Mouse (Mus musculus) brain, embryonic 18.5 days (tissue): ENCODE data around the gene Pkdcc.

Experiments used
- DNase-seq: peaks from one replicate; pipeline ENCODE4 v3.0.0-alpha.2; 2012; ENCODE audit warnings: low read depth, low spot score

Gene Pkdcc

DNA sequence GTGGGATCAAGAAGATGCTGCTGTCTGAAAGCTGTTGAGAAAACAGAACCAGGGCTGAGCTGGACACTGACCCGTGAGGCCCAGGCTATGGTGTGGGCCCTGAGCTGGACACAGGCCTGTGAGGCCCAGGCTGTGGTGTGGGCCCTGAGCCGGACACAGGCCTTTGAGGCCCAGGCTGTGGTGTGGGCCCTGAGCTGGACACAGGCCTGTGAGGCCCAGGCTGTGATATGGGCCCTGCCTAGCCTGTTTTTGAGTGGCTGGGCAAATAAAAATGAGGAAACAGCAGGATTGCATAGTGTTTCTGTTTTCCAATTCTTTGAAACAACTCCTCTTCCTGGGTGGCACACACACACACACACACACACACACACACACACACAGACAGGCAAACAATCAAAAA is 2.7 kb upstream of the Pkdcc start:
- no peak for DNase-seq

DNA sequence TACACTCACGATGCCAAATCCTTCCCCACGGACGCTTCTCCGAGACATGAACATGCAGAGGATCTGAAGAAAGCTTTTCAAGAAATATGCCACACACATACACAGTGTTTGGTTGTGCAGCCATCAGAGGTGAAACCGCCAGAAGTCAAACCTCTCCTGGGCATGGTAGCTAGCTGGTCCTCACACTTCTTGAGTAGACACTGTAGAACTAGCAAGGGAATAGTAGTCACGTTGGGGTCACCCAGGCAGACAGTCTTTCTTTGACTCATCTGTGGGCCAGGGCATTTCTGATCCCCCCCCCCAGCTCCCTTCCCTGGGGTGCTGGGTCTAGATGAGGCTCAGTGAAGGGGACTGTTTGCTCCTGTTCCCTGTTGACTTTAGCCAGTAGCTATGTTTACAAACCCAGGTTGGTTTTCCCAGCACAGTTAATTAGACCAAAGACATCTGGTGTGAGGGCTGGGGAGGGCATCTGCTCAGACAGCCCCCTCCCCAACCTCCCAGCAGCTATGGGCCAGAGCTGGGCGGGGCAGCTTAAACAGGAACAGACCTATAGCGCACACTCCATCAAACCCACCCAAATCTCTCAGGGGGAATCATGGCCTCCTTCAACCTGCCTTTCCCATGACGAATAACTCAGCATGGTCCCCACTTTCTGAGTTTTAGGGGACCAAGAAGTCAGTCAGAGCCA is 1.7 kb upstream of the Pkdcc start:
- no peak for DNase-seq

DNA sequence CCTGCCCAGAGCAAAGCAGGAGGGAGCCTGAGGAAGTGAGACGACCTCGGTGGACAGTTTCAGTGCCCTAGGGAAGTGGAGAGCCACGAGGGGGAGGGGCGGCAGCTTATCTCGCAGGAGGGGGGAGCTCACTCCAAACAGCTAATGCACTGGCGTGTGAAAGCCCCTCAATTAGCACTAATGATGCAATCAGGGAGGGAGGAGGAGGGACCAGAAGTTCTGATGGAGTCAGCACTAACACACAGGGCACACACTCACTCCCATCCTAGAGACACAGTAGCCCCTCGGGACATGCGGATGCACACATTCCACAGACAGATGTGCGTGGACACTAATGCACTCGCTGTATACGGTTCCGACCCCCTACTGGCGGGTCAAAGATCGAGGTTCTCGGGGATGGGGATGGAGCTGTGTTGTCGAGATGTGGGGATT is 915 bp upstream of the Pkdcc start:
- DNase-seq, result no peak

DNA sequence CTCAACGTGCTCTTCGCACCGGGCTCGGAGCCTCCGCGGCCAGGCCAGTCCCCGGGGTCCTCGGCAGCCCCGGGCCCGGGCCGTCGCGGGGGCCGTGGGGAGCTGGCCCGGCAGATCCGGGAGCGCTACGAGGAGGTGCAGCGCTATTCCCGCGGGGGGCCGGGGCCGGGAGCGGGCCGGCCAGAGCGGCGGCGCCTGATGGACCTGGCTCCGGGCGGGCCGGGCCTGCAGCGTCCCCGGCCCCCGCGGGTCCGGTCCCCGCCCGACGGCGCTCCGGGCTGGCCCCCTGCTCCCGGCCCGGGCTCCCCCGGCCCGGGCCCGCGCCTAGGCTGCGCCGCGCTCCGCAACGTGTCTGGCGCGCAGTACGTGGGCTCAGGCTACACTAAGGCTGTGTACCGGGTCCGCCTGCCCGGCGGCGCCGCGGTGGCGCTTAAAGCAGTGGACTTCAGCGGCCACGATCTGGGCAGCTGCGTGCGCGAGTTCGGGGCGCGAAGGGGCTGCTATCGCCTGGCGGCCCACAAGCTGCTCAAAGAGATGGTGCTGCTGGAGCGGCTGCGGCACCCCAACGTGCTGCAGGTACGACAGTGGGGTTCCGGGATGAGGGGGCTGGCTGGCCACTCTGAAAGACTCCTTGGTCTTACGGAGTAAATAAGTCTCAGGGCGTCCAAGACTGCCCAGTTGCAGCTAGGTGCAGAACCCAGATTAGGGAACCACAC is 595 bp downstream of the Pkdcc start:
- DNase-seq, result no peak

DNA sequence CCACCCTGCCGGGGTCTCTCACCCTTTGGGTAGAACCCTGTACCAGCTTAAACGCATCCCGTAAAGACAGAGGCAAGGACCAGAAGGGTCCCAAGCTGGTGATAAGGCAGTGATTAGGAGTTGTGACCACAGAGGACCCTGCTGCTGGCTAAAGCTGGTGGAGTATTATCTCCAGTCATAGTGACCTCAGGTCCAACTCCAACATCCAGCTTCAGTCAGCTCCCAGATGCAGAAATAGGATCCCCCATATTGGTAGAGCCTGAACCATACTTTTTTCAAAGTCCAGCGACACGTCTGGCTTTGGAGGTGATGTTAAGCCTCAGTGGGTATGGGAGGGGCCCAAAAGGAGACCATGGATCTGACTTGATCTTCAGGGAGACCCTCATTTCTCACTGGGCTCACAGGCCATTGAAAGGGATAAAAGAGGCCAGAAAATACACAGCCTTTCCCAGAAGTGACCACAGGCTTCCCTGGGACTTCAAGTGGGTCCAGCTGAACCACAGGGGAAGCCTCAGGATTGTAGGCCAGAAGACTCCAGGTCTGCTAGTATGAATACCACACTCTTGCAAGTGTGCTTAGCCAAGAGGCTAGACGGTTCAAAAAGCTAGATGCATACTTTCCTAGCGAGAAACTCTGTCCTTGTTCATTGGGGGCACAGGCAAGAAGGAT is 1.3 kb downstream of the Pkdcc start:
- DNase-seq, result no peak

DNA sequence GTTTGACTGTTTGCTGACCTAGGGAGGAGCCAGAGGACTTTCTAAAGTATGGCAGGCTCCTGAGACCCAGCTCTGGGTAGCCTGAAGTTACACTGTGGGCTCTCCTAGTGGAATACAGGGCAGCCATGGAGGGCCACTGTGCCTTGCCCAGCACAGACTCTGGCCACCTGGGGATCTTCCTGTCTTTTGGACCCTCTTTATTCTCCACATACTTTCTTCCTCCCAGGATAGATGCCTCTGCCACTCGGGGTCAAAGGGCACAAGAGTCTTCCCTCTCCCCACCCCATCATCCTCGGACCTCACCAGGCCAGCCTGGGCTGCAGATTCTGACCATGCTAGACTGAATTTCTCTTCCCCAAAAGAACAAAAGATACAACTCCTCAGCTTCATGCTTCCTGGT is 3.1 kb downstream of the Pkdcc start:
- no peak for DNase-seq

DNA sequence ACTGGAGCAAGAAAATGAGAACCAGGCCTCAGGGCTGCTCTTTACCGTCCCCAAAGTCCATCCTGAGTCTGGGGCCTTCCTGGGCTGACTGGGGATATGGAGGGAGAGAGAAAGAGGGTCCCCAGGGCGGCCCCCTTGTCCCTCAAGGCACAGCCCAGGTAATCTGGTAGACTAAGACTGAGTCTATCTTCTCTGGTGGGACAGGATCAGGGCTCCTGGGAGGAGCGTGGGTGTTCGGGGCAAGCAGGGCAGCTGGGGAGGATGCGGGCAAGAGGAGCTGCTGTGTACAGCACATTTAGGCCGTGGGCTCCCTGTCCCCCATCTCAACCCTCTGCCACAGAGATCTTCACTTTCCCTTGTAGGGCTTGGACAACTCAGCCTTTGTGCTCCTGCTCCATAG is 3.6 kb downstream of the Pkdcc start:
- no peak for DNase-seq

DNA sequence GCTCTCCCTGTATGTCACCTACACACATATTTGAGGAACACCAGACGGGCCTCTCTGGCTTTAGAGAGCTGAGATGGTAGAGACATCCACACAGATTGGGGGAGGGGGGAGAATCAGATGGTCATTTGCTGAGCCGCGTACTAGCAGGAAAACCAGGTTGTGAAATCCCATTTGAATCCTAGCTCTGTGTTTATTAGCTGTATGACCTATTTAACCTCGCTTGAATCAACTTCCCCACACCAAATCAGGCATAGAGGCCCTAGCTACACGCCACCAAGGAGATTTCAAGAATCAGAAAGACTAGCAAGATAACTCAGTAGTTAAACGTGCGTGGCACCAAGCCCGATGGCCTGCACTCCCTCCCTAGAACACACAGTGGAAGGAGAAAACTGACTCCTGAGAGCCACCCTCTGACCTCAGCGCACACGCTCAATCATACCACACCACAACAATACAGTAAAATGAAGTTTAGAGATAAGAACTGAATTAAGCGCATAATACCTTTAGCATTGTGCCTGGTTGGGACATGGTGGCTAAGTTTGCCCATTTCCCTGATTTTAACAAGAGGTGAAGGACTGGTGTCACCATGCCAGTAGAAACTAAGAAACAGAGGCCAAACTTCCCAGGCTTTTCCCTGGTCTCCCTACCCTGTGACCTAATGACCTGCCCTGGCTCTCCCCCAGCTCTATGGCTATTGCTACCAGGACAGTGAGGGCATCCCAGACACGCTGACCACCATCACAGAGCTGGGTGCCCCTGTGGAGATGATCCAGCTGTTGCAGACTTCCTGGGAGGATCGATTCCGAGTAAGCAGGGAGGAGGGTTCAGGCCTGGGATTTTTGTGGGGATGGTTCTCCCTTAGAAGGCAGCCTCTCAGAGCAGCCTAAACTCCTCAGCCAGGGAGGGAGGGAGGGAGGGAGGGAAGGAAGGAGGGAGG is 4.5 kb downstream of the Pkdcc start:
- DNase-seq, result no peak

DNA sequence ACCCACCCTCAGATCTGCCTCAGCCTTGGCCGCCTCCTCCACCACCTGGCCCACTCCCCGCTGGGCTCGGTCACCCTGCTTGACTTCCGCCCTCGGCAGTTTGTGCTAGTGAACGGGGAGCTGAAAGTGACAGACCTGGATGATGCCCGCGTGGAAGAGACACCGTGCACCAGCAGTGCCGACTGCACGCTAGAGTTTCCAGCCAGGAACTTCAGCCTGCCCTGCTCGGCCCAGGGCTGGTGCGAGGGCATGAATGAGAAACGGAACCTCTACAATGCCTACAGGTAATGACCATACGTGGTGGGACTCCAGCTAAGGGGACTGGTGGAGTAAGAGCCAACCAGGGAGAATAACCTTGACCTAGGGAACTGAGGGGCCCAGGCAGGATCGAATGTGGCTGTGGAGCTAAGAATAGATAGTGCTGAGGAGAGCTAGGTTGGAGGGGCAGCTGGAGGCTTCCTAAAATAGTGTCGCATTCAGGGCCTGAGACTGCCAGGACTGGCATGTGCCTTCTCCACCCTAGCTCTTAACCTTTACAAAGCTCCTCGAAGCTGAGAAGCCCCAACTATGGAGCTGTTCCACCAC is 6.0 kb downstream of the Pkdcc start:
- no peak for DNase-seq

DNA sequence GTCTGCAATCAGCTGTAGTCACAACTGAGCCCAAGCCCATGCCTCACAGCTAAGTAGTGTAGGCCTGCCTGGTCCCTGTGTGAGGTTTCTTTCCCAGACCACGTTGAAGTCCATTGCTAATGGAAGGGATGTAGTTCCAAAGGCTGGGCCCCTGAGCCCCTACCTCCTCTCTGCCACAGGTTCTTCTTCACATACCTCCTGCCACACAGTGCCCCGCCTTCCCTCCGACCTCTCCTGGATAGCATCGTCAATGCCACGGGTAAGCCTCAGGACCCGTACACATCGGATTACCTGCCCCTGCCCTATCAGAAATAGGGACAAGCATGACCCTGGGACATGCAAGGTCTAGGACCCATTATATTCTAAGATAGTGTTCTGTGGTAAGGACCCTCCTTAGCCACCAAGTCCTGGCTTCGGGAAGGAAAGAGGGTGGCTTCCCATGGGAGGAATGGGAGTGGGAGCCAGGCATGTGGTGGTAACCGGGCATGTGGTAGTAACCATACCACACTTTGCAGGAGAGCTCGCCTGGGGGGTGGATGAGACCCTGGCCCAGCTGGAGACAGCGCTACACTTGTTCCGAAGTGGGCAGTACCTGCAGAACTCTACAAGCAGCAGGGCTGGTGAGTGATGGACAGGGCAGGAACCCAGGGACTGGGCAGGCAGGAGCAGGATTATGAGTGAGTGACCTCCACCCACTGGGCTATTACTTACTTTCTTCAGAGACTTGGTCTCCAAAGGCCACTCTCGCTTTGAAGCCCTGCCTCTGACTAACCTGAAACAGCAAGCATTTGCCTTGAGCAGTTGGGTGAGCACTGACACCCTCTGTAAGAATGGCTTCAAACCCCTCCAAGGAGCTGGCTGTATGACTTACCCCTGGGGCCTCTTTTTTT is 6.8 kb downstream of the Pkdcc start:
- no peak for DNase-seq

DNA sequence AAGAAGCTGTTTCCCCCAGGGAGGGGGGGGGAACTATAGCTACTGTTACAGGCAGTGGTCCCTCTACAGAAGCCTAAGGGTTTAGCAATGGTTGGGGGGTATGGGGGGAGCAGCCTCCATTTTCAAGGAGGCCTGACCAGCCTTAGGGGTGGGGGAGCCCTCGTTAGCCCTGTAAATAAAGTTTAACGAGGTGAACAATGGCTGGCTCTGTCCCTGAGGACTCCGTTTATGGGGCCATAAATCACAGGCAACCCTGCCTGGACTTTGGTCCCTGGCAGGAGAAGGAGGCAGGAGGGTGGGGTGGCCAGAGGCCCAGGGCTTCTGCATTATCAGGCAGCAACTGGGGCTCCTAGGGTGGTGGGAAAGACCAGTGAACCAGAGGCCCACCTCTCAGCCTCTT is 7.6 kb downstream of the Pkdcc start:
- DNase-seq, result no peak

DNA sequence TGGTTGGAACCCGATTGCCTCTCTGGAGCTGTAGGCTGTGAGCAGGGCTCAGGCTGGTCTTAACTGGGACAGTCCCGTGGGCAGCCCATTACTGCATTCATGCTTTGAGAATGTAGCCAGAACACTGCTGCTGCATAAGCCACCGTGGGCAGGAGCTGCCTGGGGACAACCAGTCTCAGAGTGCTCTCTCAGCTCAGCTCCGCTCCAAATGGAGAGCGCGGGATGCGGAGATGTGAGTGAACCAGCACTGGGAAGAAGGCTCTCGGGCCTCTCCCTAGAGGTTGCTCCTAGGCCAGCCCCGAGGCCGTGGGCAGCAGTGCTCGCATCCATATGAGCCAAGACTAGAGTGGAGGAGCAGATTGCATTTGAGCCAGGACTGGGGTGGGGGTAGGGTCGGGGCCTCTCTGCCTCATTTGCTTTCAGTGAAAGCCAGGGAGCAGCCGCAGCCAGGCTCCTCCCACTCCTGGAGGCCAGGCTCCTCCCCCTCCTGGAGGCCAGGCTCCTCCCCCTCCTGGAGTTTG is 9.4 kb downstream of the Pkdcc start:
- DNase-seq, result no peak

DNA sequence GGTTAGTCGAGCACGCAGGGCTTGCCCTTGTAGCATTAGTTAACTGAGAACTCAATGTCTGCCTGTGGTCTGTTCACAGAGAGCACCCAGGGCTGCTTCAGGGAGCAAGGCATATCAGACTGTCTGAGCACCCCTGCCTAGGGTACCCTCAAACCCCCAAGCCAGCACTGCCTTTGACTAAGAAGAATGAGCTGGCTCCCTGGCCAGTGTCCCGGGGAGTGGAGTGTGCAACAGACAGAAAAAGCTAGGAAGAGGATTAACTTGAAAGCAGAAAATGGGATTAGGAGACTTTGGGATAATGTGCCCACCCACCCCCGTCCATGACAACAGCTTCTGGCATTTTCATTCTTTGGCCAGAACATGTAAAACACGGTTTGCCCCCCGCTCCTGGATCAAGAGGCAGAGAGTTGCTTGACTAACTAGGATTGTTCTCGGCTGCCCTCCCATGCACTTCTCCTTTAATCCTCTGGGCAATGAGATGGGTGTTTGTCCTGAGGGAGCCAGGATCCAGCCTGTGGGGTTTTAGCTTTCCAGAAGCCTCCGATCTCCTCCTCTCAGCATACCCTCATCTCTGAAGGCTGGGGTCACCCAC is 11.4 kb downstream of the Pkdcc start:
- DNase-seq, result no peak

DNA sequence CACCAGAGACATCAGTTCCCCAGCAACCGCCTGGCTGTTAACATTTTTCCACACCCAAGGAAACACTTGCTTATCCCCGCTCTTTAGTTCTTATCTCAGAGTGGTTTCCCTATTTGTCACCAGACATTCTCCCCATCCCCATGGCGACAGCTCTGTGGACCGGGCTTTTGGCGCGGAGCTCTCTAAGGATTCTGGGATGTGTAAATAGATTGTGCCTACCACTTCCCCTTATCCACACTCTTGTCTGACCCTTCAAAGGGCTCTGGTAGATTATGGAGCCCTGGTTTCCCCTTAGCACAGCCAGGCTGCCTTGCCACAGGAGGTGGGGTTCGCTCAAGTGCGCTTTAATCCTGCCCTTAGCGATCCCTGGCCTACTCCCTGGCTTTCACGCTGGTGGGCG is 16.3 kb downstream of the Pkdcc start:
- no peak for DNase-seq

DNA sequence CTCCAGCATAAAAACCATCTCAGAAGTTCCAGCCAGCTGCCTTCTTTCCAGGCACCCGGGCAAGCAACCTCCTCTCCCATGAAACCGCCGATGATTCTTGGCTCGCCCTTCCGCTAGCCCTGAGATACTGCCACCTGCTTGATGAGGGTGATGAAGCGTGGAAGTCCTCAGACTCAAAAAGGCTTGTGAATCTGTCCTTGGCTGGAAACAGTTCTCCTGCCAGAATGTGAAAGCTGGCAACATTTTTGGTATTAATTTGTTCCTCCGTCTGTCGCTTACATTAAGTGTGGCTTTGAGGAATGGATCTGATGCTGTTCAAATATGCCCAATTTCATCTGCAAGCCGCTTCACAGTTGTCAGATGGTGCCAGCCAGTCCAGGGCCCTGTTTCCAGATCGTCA is 20.1 kb downstream of the Pkdcc start:
- no peak for DNase-seq

DNA sequence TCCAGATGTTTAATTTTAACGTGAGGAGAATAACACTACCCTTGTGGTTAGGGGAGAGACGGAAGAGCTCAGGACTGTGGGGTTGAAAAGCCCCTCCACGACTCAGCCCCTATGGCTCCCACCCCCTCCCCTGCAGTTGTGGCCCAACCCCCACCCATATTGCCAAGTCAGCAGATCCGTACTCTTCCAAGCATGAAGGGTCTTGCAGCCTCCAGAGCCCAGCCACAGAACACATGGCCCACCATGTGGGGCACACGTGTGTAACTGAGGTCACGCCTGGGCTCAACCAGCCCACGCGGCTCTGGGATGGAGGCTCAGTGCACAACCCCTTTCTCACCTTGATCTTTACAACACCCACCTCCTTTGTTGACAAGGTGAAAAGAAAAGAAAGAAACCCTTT is 21.1 kb downstream of the Pkdcc start:
- DNase-seq, result no peak

DNA sequence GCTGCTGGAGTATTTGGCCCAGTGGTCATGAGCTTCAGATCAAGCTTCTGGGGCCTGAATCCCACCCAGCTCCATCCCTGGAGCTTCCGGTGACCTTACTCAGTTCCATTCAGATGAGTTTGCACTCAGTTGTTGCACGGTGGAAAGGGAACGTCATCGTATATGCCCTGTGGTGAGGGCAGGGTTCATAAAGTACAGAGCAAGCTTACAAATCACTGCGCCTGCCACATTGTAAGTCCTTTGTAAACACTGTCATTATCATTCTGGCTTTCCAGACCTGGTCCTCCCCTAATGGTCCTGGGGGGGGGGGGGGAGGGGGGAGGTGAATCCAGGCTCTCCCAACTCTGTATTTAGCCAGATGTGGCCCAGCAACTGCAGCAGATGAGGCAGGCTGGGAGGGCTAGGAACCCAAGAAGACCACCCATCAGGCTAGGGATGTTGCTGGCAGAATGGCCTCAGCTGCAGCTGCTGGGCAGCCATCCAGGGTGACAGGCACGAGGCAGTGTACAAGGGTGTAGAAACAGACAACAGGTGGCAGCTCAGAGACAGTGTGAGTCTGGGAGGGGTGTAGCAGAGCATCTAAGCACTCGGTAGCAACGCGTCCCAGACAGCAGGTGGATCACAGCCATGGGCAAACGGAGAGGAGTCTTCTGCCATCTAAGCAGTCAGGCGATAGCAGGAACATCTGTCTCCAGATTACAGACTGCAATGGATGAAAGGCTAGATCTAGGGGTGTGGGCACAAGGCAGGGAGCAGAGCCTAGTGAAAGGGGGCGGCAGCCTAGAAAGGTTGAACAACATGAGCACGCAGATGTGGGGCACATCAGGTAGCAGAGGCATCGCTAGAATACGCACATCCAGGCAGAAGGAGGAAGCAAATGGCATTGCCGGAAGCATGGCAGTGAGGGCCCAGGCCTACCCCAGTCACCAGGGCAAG is 23.3 kb downstream of the Pkdcc start:
- DNase-seq, result no peak

DNA sequence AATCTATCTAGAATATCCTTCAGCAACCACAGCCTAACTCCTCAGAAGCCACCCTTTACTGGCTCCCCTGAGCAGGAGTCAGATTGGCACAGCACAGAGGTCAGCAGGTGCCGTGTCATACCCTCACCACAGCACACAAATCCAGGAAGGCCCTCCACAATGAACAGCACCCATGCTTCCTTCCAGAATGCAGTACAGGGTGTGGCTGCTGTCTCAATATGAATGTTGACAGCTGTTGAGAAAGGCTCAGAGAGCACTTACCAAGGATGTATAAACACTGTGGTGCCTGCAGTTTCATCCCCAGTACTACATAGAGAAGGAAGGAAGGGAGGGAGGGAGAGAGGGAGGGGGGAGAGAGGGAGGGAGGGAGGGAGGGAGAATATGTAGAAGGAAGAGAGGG is 29.4 kb downstream of the Pkdcc start:
- no peak for DNase-seq

DNA sequence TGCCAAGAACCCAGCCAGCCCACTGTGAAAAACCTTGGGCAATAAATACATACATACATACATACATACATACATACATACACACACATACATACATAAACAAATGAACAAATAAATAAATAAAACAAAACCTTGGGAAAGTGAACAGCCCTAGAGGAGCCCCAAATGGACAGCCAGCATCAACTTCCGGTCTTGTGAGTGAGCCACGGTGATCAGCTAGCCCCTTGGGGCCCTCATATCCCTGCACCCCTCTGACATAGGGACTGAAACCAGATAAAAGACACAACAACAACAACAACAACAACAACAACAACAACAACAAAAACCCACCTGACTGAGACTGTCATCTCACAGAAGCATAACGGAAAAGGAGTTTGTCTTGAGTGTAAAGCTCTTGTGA is 30.4 kb downstream of the Pkdcc start:
- no peak for DNase-seq
